Mouse (Mus musculus): ENCODE data around the gene Eif2b1.
"Not testable (repeated sequence)": the region's sequence is repeated elsewhere in the genome, so short reads cannot be mapped to it uniquely, and the experiment has no call there.

The Eif2b1 gene

GRCm38 (mm10) chr5:124578633-124579317, at the start of gene Eif2b1, which contains the start of gene Gtf2h3:
Gene Eif2b1, minus strand, starts transcription at chr5:124579131.
Gene Gtf2h3, plus strand, starts transcription at chr5:124579140.
- peak; percentile 77 to 92 for DNase-seq (ENCODE audit: low spot score in 2 of 2)

- no peak for DNase-seq (ENCODE audit: low spot score in 2 of 2)
These were observed 45.4 kb upstream of the Eif2b1 start for GRCm38 (mm10) chr5:124624291-124624690.

GRCm38 (mm10) chr5:124622890-124623289, 44.0 kb upstream of the Eif2b1 start:
- peak in 1 of 2 experiments; percentile 20 for DNase-seq (ENCODE audit: low spot score in 2 of 2)

- DNase-seq (ENCODE audit: low spot score in 2 of 2) = peak in 1 of 2 experiments; percentile 35
These were observed 42.4 kb upstream of the Eif2b1 start for GRCm38 (mm10) chr5:124621362-124621761.

GRCm38 (mm10) chr5:124618711-124619110, 39.8 kb upstream of the Eif2b1 start:
- DNase-seq (ENCODE audit: low spot score in 2 of 2) = no peak

- DNase-seq (ENCODE audit: low spot score in 2 of 2) = no peak
These were observed 35.8 kb upstream of the Eif2b1 start for GRCm38 (mm10) chr5:124614709-124615108.

GRCm38 (mm10) chr5:124610965-124611364, 32.0 kb upstream of the Eif2b1 start:
- no peak for DNase-seq (ENCODE audit: low spot score in 2 of 2)

GRCm38 (mm10) chr5:124605041-124605622, 26.2 kb upstream of the Eif2b1 start:
- DNase-seq (ENCODE audit: low spot score in 2 of 2) = no peak

- DNase-seq (ENCODE audit: low spot score in 2 of 2) = no peak
These were observed 25.4 kb upstream of the Eif2b1 start for GRCm38 (mm10) chr5:124604296-124604695.

GRCm38 (mm10) chr5:124602349-124602748, 23.4 kb upstream of the Eif2b1 start:
- DNase-seq (ENCODE audit: low spot score in 2 of 2) = peak in 1 of 2 experiments; percentile 48

GRCm38 (mm10) chr5:124599726-124600125, 20.8 kb upstream of the Eif2b1 start:
- not testable (repeated sequence) for DNase-seq (ENCODE audit: low spot score in 2 of 2)

GRCm38 (mm10) chr5:124598224-124599174, 19.6 kb upstream of the Eif2b1 start:
- peak; percentile 95 to 96 for DNase-seq (ENCODE audit: low spot score in 2 of 2)

GRCm38 (mm10) chr5:124592768-124593167, 13.8 kb upstream of the Eif2b1 start:
- DNase-seq (ENCODE audit: low spot score in 2 of 2) = peak in 1 of 2 experiments; percentile 8

GRCm38 (mm10) chr5:124582515-124582914, 3.6 kb upstream of the Eif2b1 start:
- no peak for DNase-seq (ENCODE audit: low spot score in 2 of 2)

GRCm38 (mm10) chr5:124575467-124575866, 3.5 kb downstream of the Eif2b1 start:
- DNase-seq (ENCODE audit: low spot score in 2 of 2) = no peak

- peak; percentile 32 to 75 for DNase-seq (ENCODE audit: low spot score in 2 of 2)
These were observed 7.9 kb downstream of the Eif2b1 start for GRCm38 (mm10) chr5:124571068-124571467.

- no peak for DNase-seq (ENCODE audit: low spot score in 2 of 2)
These were observed 23.8 kb downstream of the Eif2b1 start for GRCm38 (mm10) chr5:124555145-124555544.

- DNase-seq (ENCODE audit: low spot score in 2 of 2) = no peak
These were observed 25.3 kb downstream of the Eif2b1 start for GRCm38 (mm10) chr5:124553607-124554006.

- peak; percentile 68 to 89 for DNase-seq (ENCODE audit: low spot score in 2 of 2)
These were observed 26.2 kb downstream of the Eif2b1 start, which contains the start of gene Ddx55 for GRCm38 (mm10) chr5:124552558-124553307. Gene Ddx55, plus strand, starts transcription at chr5:124552864.

- DNase-seq (ENCODE audit: low spot score in 2 of 2) = no peak
These were observed 26.8 kb downstream of the Eif2b1 start for GRCm38 (mm10) chr5:124552094-124552472.
